Mouse (Mus musculus) midbrain, embryonic 16.5 days (tissue): ENCODE measurements around the gene Foxr1. TPM values are rescaled to one million over a fixed set of nuclear protein-coding genes. Genes with fewer than 3 reads are reported as not detected.

Experiments used
- ATAC-seq: fragments of 200-750 bp; cut with Nextera tagmentation; 2 replicates; pipeline ENCODE4 v1.8.0; 2017; ENCODE audit warnings: moderate TSS enrichment
- H3K27ac ChIP-seq: fragments of 300-500 bp; sonication (generic); 2 replicates; pipeline ENCODE4 v1.5.1; 2014; ENCODE audit warnings: mild to moderate bottlenecking, low read length, mixed read lengths
- H3K27me3 ChIP-seq: fragments of 300-500 bp; sonication (generic); 2 replicates; pipeline ENCODE4 v1.6.1; 2014; ENCODE audit warnings: low read depth, low read length, mixed read lengths; ENCODE audit not compliant: control insufficient read depth, insufficient read depth
- H3K36me3 ChIP-seq: fragments of 300-500 bp; sonication (generic); 2 replicates; pipeline ENCODE4 v1.6.1; 2014; ENCODE audit warnings: mild to moderate bottlenecking, low read length, moderate library complexity, mixed read lengths; ENCODE audit not compliant: control insufficient read depth, insufficient read depth
- H3K4me1 ChIP-seq: fragments of 300-500 bp; sonication (generic); 2 replicates; pipeline ENCODE4 v1.6.1; 2014; ENCODE audit warnings: mild to moderate bottlenecking, low read length, mixed read lengths; ENCODE audit not compliant: control insufficient read depth, insufficient read depth
- H3K4me2 ChIP-seq: fragments of 300-500 bp; sonication (generic); 2 replicates; pipeline ENCODE4 v1.6.1; 2014; ENCODE audit warnings: mild to moderate bottlenecking, low read length, mixed read lengths
- H3K4me3 ChIP-seq: fragments of 300-500 bp; sonication (generic); 2 replicates; pipeline ENCODE4 v1.5.1; 2014; ENCODE audit warnings: low read depth, mild to moderate bottlenecking, low read length, moderate library complexity, mixed read lengths
- H3K9ac ChIP-seq: fragments of 300-500 bp; sonication (generic); 2 replicates; pipeline ENCODE4 v1.6.1; 2014; ENCODE audit warnings: low read depth, low read length, mixed read lengths
- H3K9me3 ChIP-seq: fragments of 300-500 bp; sonication (generic); replicated peaks from 2 replicates; pipeline ENCODE4 v1.6.1; 2014; ENCODE audit warnings: mild to moderate bottlenecking, low read length, mixed read lengths; ENCODE audit not compliant: control insufficient read depth, poor library complexity, severe bottlenecking
- WGBS: fragments of 180-500 bp; shearing (Covaris S2); extraction: QIAGEN DNeasy Blood & Tissue Kit; methylation state at CpG from one replicate; pipeline ENCODE4 v1.1.7; 2014; 5-methylcytosine and 5-hydroxymethylcytosine counted together
- polyA plus RNA-seq: library from polyadenylated mRNA; unstranded; fragments of >200 nt; fragmentation: Nextera tagmentation; extraction: Ambion mirVana; gene quantifications from 2 replicates; pipeline ENCODE4 v1.2.1, GENCODE M21; 2015

Gene Foxr1
- polyA plus RNA-seq, 1 experiment from 2014 or later, result not detected

DNA sequence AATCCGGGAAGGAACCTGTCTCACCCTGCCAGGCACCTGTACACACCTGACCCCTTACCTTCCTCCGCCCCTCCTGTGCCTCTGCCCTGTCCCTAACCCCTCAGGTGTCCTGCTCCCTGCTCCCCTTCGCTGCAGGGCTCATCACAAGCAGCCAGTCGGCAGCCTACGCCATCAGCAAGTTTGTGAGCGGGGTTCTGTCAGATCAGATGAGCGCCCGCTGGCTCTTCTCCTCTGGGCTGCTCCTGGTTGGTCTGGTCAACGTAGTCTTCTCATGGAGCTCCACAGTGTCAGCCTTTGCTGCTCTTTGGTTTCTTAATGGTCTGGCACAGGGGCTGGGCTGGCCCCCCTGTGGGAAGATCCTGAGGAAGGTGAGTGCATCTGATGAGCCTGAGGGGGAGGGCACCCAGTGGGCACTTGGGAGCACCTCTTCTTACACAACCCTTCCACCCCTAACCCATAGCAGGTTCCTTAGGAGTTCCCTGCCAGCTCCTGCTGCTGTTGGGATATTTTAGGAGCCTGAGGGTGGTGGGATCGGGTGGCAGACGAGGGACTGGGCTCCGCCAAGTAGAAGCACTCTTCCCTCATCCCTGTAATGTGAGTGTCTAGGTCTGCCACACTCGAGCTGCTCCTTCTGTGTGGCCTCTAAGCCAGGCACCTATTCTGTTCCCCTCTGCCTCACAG is 41.7 kb downstream of the Foxr1 start:
- no peaks in the 10 kb centered on the region for H3K27me3 ChIP-seq
- 87% methylated on average over 13 of the region's 13 CpGs for WGBS
- no peak overlapping the region for H3K4me3 ChIP-seq
- H3K27ac ChIP-seq, result no peak overlapping the region
- H3K4me2 ChIP-seq, result no peak overlapping the region
- no peak for ATAC-seq
- no peaks in the 10 kb centered on the region for H3K9me3 ChIP-seq
- H3K4me1 ChIP-seq, result peaks cover 18% of the 10 kb centered on the region
- H3K9ac ChIP-seq, result no peak overlapping the region
- peaks cover 27% of the 10 kb centered on the region for H3K36me3 ChIP-seq

DNA sequence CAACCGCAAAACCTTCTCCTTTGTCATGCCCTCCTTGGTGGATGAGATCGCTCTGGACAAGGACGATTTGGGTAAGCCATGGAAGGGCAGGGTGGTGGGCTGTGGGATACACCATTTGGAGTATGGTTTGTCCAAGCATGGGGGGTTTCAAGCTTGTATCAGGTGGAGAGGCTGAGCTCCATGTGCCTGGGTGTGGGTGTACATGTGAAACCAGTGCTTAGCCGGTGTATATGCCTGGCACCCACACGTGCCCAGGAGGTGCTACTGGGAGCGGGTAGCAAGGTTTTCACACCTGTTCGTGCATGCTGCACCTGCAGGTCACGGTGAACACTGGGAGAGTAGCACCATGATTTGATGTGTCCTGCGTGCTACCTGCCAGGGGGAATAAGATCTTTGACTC is 42.4 kb downstream of the Foxr1 start:
- no peaks in the 10 kb centered on the region for H3K9me3 ChIP-seq
- WGBS, result 82% methylated on average over 9 of the region's 9 CpGs
- no peak for ATAC-seq
- H3K27ac ChIP-seq, result no peak overlapping the region
- H3K36me3 ChIP-seq, result peaks cover 20% of the 10 kb centered on the region
- H3K4me1 ChIP-seq, result peaks cover 18% of the 10 kb centered on the region
- no peak overlapping the region for H3K9ac ChIP-seq
- no peaks in the 10 kb centered on the region for H3K27me3 ChIP-seq
- H3K4me2 ChIP-seq, result peak overlapping the region; percentile 84; the same call in 1 of the 2 replicates
- no peak overlapping the region for H3K4me3 ChIP-seq

DNA sequence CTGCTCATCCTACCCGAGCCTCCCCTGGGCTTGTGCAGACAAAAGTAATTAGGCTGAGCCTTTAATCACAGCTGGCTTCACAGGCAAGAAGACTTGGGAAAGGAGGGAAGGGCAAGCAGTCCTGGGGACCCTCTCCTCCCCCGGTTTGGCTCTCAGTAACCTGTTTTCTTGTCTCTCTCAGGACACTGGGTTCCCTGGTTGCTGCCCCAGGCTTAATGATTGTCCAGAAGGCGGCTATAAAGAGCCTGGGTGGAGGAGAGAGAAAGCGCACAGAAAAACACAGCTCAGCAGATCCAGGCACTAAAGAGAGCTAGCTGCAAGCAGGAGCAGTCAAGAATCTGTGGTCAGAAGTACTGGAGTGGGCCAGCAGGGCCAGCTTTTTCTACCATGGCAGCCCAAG is 42.8 kb downstream of the Foxr1 start:
- no peak overlapping the region for H3K27ac ChIP-seq
- ATAC-seq, result no peak
- H3K9ac ChIP-seq, result 0 out of 2 replicates have a peak overlapping the region, but pooled peaks have one; percentile 13
- 8% methylated on average over 4 of the region's 4 CpGs for WGBS
- H3K9me3 ChIP-seq, result no peaks in the 10 kb centered on the region
- no peaks in the 10 kb centered on the region for H3K27me3 ChIP-seq
- peaks cover 17% of the 10 kb centered on the region for H3K36me3 ChIP-seq
- H3K4me3 ChIP-seq, result peak overlapping the region; percentile 76
- peak overlapping the region; percentile 84 for H3K4me2 ChIP-seq
- peaks cover 18% of the 10 kb centered on the region for H3K4me1 ChIP-seq

DNA sequence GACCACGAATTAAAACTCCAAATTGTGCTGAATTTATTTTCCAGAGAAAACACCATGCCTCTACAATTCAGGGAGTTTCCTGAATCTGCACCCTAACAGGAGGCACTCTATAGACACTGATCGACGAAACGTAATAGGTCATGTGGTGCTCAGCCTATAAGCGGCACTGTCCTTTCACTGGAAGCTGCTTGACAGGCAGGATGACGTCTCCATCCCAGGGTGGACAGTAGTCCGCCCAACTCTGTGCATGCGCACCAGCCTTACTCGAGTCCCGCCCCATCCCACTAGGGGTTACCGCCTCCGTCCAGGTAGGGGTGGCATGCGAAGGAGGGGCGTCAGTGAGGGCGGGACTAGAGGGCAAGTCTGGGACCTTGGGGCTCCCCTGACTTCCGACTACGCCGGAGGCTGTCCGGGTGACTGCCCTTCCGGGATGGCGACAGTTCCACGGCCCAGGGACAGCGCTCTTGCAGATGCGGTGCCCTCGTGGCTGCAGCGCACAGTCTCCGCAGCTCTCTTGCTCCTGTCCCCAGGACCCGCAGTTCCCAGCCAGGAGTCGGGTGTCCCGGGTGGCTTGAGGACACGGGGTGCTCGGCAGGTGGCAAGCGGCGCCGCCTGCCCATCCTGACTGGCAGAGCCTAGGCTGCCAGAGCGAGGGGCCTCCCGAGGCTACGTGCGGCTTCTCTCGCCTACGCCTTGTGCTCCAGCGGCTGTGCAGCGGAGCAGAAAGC is 44.1 kb downstream of the Foxr1 start, which contains the start of gene Slc37a4:
Slc37a4 (plus strand) TSS at position 169 of the 728 bp plus-strand sequence.
- under 1% methylated on average over 43 of the region's 43 CpGs for WGBS
- no peaks in the 10 kb centered on the region for H3K9me3 ChIP-seq
- peaks cover 18% of the 10 kb centered on the region for H3K4me1 ChIP-seq
- H3K27me3 ChIP-seq, result no peaks in the 10 kb centered on the region
- peak within 1 kb of the TSS; percentile 84 for H3K4me2 ChIP-seq
- peak within 1 kb of the TSS; percentile 90 for H3K27ac ChIP-seq
- peak; percentile 98 for ATAC-seq
- H3K36me3 ChIP-seq, result peaks cover 9% of the 10 kb centered on the region
- H3K9ac ChIP-seq, result peak within 1 kb of the TSS; percentile 93
- H3K4me3 ChIP-seq, result peak within 1 kb of the TSS; percentile 76

DNA sequence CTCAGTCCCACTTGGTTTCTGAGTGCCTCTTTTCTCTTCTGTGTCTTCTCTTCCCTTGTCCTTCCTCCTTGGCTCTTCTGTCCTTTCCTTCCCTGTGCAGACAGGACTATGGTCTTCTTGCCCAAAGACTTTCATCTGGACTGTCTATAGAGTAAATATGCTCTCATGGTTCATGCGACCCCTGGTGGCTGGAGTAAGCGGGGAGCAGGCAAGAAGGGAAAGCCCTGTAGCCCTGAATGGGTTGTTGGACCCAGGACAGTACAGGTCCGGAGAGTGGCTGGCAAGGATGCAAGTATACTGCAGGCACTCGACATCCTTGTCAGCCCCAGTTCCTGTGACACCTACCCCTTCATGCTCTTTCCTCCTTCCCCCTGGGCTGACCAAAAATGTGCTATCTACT is 49.5 kb downstream of the Foxr1 start:
- ATAC-seq, result 0 out of 2 replicates have a peak, but pooled peaks have one; percentile 52
- peaks cover 33% of the 10 kb centered on the region for H3K36me3 ChIP-seq

DNA sequence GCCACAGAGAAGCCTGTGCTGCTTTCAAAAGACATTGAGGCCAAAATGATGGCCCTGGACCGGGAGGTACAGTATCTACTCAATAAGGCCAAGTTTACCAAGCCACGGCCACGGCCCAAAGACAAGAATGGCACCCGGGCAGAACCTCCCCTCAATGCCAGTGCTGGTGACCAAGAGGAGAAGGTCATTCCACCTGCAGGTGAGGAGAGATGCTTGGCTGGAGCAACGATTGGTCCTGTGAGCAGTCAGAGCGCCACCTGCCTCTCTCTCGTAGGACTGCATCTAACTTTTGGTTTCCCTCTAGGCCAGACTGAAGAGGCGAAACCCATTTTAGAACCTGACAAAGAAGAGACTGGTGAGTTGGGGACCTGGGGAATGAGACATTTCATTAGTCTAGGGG is 51.7 kb downstream of the Foxr1 start:
- Histone ChIP-seq H3K27me3 (no peaks in the 10 kb centered on the region), H3K9ac (no peak overlapping the region), H3K9me3 (no peaks in the 10 kb centered on the region), H3K27ac (no peak overlapping the region), H3K4me1 (no peaks in the 10 kb centered on the region), H3K4me2 (no peak overlapping the region), H3K36me3 (peaks cover 53% of the 10 kb centered on the region), H3K4me3 (no peak overlapping the region)
- ATAC-seq, result no peak
- 60% methylated on average over 8 of the region's 8 CpGs for WGBS

More for the DNA sequence above, 49.5 kb downstream of the Foxr1 start:
- Histone ChIP-seq H3K27ac (no peak overlapping the region), H3K4me2 (no peak overlapping the region), H3K27me3 (no peaks in the 10 kb centered on the region), H3K4me3 (no peak overlapping the region), H3K9me3 (no peaks in the 10 kb centered on the region), H3K9ac (no peak overlapping the region), H3K4me1 (no peaks in the 10 kb centered on the region)
- 40% methylated on average over 4 of the region's 4 CpGs for WGBS

DNA sequence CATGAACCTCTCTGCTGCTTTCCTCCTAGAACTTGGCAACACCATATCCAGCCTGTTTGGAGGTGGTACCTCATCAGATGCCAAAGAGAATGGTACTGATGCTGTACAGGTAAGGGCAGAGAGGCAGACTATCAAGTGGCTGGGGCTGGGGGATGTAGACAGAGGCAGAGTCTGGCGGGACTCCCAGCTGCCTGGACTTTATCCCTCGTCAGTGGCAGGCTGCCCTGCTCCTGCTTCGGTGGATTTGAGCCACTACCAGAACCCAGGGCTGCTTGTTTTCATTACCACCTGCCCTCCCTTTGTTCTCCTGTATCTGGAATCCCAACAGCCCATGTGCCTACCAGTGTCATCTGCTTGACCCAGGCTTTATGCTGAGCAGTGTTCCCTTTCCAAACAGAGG is 53.7 kb downstream of the Foxr1 start:
- no peak for ATAC-seq
- WGBS, result 76% methylated on average over 3 of the region's 3 CpGs
- peaks cover 62% of the 10 kb centered on the region for H3K36me3 ChIP-seq
- no peaks in the 10 kb centered on the region for H3K4me1 ChIP-seq
- H3K4me2 ChIP-seq, result no peak overlapping the region
- no peaks in the 10 kb centered on the region for H3K9me3 ChIP-seq
- no peak overlapping the region for H3K4me3 ChIP-seq
- H3K9ac ChIP-seq, result no peak overlapping the region
- H3K27ac ChIP-seq, result no peak overlapping the region
- no peaks in the 10 kb centered on the region for H3K27me3 ChIP-seq

DNA sequence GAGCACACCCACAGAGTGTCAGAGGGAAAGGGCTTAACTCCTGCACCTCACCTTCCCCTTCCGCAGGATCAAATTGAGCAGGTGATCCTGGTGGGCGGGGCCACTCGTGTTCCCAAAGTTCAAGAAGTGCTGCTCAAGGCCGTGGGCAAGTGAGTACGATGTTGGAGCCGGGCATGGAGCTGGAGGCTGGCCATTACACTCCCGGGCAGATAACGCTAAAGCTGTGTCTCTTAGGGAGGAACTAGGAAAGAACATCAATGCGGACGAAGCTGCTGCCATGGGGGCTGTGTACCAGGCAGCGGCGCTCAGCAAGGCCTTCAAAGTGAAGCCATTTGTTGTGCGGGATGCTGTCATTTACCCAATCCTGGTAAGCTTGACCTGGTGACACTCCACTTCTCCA is 56.3 kb downstream of the Foxr1 start:
- Histone ChIP-seq H3K4me2 (no peak overlapping the region), H3K4me3 (no peak overlapping the region)

More for the DNA sequence above, 56.3 kb downstream of the Foxr1 start:
- Histone ChIP-seq H3K9me3 (no peaks in the 10 kb centered on the region), H3K9ac (no peak overlapping the region), H3K4me1 (peaks cover 12% of the 10 kb centered on the region), H3K27me3 (no peaks in the 10 kb centered on the region), H3K27ac (no peak overlapping the region), H3K36me3 (peaks cover 62% of the 10 kb centered on the region)
- ATAC-seq, result no peak
- 91% methylated on average over 13 of the region's 13 CpGs for WGBS
